Mouse (Mus musculus): ENCODE results near the gene Kansl2.
"Not testable (repeated sequence)": the region's sequence is repeated elsewhere in the genome, so short reads cannot be mapped to it uniquely, and the experiment has no call there.

Gene Kansl2

DNA sequence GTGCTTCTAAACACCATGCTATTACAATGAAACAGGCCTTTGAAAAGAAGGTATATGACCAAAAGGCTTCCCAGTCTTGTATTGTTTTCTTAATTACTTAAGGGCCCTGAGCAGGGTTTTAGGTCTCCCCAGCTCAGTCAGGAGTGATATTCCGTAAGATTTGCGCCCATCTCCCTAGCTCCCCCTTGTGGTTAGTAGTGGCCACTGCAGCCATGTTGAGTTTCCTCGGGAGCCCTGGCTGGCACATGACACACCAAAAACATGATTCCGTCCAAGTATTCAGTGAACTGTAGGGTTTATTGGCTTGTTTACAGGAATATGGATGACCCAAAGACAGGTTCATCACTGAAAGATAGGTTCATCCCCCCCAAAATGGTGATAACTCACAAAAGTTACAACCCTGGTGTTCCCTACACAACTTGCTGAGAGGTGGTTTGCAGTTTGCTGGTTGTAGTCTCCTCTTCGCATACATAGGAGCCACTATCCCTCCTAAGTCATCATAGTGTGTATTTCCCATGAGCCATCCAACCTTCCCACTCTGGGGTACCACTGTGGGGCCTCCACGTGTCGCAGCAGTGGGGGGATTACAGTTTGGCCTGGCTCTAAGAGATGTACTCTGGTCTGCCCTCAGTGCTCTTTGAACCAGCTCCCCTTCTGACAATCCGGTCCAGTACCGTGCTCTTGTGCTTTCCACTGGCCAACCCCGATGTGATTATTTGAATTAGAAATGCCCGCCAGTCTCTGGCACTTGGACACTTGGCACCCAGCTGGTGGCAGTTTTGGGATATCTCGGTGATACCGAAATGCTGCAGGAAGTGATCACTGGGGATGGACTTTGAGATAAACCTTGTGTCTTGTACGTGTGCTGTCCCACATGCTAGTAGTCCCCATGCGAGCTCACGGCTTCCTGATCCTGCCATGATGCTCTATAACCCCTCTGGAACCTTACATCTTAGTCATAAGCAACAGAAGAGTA is 16.4 kb downstream of the Kansl2 start:
- Histone ChIP-seq H3K27me3 (ENCODE audit: control insufficient read depth, insufficient read depth, low read length, poor library complexity, severe bottlenecking) (no peaks in the 10 kb centered on the region), H3K36me3 (ENCODE audit: control insufficient read depth, insufficient read depth, low read length, poor library complexity, severe bottlenecking) (peaks cover 13% of the 10 kb centered on the region)
- peak; percentile 76 for DNase-seq (ENCODE audit: low read depth, low spot score)

DNA sequence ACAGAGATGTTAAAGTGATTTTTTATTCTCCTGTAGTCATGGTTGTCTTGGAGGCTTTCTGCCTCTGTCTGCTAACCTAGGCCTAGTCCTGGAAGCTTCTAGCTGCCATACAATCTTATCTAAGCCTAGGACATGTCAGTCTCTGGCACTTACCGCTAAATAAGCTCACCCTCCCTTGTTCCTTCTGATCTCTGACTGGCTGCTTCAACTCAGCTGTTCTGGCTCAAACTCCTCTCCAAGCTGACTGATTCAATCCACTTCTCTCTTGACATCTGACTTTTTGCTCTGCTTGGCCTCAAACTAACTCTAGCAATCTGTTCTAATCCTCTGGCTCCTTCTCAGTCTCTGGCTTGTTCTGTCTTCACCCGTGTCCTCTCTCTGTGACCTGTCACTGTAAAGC is 19.2 kb downstream of the Kansl2 start:
- H3K27me3 ChIP-seq (ENCODE audit: control insufficient read depth, insufficient read depth, low read length, poor library complexity, severe bottlenecking); DNase-seq (ENCODE audit: low read depth, low spot score); H3K36me3 ChIP-seq (ENCODE audit: control insufficient read depth, insufficient read depth, low read length, poor library complexity, severe bottlenecking): not testable (repeated sequence)

GRCm38 (mm10) chr15:98514146-98514545 is 19.9 kb downstream of the Kansl2 start:
- H3K36me3 ChIP-seq (ENCODE audit: control insufficient read depth, insufficient read depth, low read length, poor library complexity, severe bottlenecking) = peaks cover 4% of the 10 kb centered on the region; the same call in 1 of the 2 replicates
- DNase-seq (ENCODE audit: low read depth, low spot score) = peak; percentile 48
- H3K27me3 ChIP-seq (ENCODE audit: control insufficient read depth, insufficient read depth, low read length, poor library complexity, severe bottlenecking) = no peaks in the 10 kb centered on the region

- H3K27me3 ChIP-seq (ENCODE audit: control insufficient read depth, insufficient read depth, low read length, poor library complexity, severe bottlenecking); H3K36me3 ChIP-seq (ENCODE audit: control insufficient read depth, insufficient read depth, low read length, poor library complexity, severe bottlenecking); DNase-seq (ENCODE audit: low read depth, low spot score): not testable (repeated sequence)
Observed at GRCm38 (mm10) chr15:98513676-98514075, 20.4 kb downstream of the Kansl2 start.

- no peaks in the 10 kb centered on the region for H3K27me3 ChIP-seq (ENCODE audit: control insufficient read depth, insufficient read depth, low read length, poor library complexity, severe bottlenecking)
- H3K36me3 ChIP-seq (ENCODE audit: control insufficient read depth, insufficient read depth, low read length, poor library complexity, severe bottlenecking) = no peaks in the 10 kb centered on the region
- DNase-seq (ENCODE audit: low read depth, low spot score) = peak; percentile 72
Observed at GRCm38 (mm10) chr15:98512799-98513321, 21.2 kb downstream of the Kansl2 start.

GRCm38 (mm10) chr15:98512232-98512631 is 21.8 kb downstream of the Kansl2 start:
- Histone ChIP-seq H3K36me3 (ENCODE audit: control insufficient read depth, insufficient read depth, low read length, poor library complexity, severe bottlenecking) (no peaks in the 10 kb centered on the region), H3K27me3 (ENCODE audit: control insufficient read depth, insufficient read depth, low read length, poor library complexity, severe bottlenecking) (no peaks in the 10 kb centered on the region)
- DNase-seq (ENCODE audit: low read depth, low spot score) = no peak

DNA sequence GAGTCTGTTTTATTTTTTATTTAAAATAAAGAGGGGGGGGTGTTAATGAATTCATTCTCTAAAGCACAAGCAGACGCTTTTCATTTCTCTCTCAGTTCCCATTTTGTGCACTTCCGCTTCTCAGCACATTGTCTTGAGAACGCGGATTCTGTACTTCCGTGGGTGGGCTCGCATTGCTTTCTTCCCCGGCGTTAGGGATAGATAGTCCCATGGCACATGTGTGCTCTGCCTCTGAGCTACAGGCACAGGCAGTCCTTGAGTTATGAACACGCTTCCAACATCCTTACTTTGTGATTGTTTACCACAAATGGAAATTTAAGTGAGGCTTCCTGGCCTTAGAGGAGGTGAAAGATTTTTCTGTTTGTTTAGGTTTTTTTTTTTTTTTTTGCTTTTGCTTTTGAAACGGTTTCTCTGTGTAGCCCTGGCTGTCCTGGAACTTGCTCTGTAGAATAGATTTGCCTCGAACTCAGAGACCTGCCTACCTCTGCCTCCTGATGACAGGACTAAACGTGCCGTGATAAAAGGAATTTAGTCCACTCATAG is 22.6 kb downstream of the Kansl2 start:
- no peaks in the 10 kb centered on the region for H3K27me3 ChIP-seq (ENCODE audit: control insufficient read depth, insufficient read depth, low read length, poor library complexity, severe bottlenecking)
- no peaks in the 10 kb centered on the region for H3K36me3 ChIP-seq (ENCODE audit: control insufficient read depth, insufficient read depth, low read length, poor library complexity, severe bottlenecking)
- peak; percentile 84 for DNase-seq (ENCODE audit: low read depth, low spot score)

DNA sequence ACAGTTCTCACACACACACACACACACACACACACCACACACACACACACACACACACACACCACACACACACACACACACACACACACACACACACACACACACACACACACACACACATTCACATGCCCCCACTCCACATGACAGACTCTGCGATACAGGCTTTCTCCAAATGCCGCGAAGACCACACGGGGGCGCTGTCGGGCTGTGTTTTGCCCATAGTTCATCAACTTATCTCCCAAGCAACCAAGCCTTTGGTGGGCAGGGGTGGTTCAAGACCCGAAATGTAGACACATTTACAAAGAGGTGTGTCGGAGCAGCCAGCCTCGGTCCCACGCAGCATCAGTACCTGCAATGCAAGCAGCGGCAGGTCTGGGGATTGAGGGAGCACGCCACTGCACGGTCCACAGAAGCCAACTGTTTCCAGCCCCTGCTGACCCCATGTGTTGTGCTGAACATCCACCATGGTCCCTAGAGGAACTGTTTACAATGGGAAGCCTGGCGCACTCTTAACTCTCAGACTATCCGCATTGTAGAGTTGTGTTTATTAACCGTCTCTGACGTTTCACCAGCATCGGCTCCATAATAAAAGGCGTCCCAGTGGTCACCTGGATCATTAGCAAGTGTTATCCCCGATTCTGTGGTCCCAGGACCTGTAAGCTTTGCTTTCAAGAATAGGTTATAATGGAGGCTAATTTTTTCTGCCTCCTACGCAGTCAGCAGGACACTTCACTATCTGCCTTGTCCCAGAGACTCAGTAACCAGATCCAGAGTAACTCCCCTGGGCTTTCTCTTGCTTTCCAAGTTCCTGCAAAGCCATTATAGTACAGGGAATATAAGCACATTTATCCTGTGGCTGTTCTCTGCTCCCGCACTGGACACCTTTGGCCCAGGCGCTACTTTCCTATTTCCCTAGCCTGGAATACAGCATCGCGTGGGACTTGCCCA is 23.4 kb downstream of the Kansl2 start:
- Histone ChIP-seq H3K36me3 (ENCODE audit: control insufficient read depth, insufficient read depth, low read length, poor library complexity, severe bottlenecking) (no peaks in the 10 kb centered on the region), H3K27me3 (ENCODE audit: control insufficient read depth, insufficient read depth, low read length, poor library complexity, severe bottlenecking) (no peaks in the 10 kb centered on the region)
- DNase-seq (ENCODE audit: low read depth, low spot score) = peak; percentile 93

GRCm38 (mm10) chr15:98509387-98509786 is 24.7 kb downstream of the Kansl2 start:
- Histone ChIP-seq H3K36me3 (ENCODE audit: control insufficient read depth, insufficient read depth, low read length, poor library complexity, severe bottlenecking) (no peaks in the 10 kb centered on the region), H3K27me3 (ENCODE audit: control insufficient read depth, insufficient read depth, low read length, poor library complexity, severe bottlenecking) (no peaks in the 10 kb centered on the region)
- peak; percentile 29 for DNase-seq (ENCODE audit: low read depth, low spot score)

DNA sequence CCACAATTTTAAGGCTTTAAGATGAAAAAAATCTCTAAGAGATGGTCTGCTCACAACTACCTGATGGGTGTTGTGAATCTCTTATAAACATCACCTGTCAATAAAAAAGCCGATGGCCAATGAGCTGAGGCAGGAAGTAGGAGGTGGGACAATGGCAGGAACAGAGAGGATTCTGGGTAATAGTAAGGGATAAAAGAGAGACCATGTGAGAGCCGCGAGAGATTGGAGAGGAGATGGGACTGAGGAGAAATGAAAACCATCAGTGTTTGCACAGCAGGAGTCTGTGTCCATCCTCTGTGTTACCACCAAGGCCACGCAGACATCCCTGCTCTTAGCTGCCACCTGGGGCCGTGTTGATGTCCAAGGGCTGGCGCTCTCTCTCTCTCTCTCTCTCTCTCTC is 26.7 kb downstream of the Kansl2 start:
- Histone ChIP-seq H3K36me3 (ENCODE audit: control insufficient read depth, insufficient read depth, low read length, poor library complexity, severe bottlenecking) (no peaks in the 10 kb centered on the region), H3K27me3 (ENCODE audit: control insufficient read depth, insufficient read depth, low read length, poor library complexity, severe bottlenecking) (no peaks in the 10 kb centered on the region)
- DNase-seq (ENCODE audit: low read depth, low spot score) = no peak

- Histone ChIP-seq H3K36me3 (ENCODE audit: control insufficient read depth, insufficient read depth, low read length, poor library complexity, severe bottlenecking) (no peaks in the 10 kb centered on the region), H3K27me3 (ENCODE audit: control insufficient read depth, insufficient read depth, low read length, poor library complexity, severe bottlenecking) (no peaks in the 10 kb centered on the region)
- DNase-seq (ENCODE audit: low read depth, low spot score) = no peak
Observed at GRCm38 (mm10) chr15:98506253-98506957, 27.7 kb downstream of the Kansl2 start.

DNA sequence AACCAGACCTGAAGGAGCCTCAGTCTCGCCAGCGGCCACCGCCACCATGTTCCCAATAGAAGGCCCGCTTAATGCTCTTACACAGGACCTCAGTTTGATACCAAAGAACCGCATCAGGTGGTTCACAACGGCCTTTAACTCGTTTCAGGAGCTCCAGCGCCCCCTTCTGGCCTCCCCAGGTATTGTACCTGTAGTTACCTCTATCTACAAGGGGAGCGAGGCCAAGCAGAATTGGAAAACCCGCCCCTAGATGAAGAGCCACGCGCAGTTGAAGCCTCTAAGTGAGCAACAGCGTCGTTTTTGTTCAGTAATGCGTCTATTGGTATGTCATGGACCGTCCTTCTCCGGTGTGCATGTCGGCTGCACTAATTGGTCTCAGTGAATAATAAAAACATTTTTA is 29.6 kb downstream of the Kansl2 start:
- DNase-seq (ENCODE audit: low read depth, low spot score) = peak; percentile 89
- Histone ChIP-seq H3K36me3 (ENCODE audit: control insufficient read depth, insufficient read depth, low read length, poor library complexity, severe bottlenecking) (no peaks in the 10 kb centered on the region), H3K27me3 (ENCODE audit: control insufficient read depth, insufficient read depth, low read length, poor library complexity, severe bottlenecking) (no peaks in the 10 kb centered on the region)

GRCm38 (mm10) chr15:98503317-98503716 is 30.7 kb downstream of the Kansl2 start:
- no peaks in the 10 kb centered on the region for H3K36me3 ChIP-seq (ENCODE audit: control insufficient read depth, insufficient read depth, low read length, poor library complexity, severe bottlenecking)
- H3K27me3 ChIP-seq (ENCODE audit: control insufficient read depth, insufficient read depth, low read length, poor library complexity, severe bottlenecking) = no peaks in the 10 kb centered on the region
- DNase-seq (ENCODE audit: low read depth, low spot score) = no peak

DNA sequence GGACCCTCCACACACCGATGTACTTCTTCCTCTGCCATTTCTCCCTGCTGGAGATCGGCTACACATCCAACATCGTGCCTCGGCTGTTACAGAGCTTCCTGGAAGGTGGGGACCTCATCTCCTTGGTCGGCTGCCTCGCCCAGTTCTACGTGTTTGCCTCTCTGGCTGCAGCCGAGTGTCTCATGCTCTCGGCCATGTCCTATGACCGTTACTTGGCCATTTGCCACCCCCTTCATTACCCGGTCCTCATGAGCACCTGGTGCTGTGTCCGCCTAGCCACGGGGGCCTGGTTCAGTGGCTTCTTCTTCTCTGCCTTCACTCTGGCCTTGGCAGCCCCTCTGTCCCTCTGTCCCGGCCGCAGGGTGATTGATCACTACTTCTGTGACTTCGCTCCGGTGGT is 36.4 kb downstream of the Kansl2 start:
- no peak for DNase-seq (ENCODE audit: low read depth, low spot score)
- H3K27me3 ChIP-seq (ENCODE audit: control insufficient read depth, insufficient read depth, low read length, poor library complexity, severe bottlenecking) = no peaks in the 10 kb centered on the region
- H3K36me3 ChIP-seq (ENCODE audit: control insufficient read depth, insufficient read depth, low read length, poor library complexity, severe bottlenecking) = no peaks in the 10 kb centered on the region
